Mouse (Mus musculus) heart, adult 18-20 months (tissue): Measurements from ENCODE around the gene Abcc5. TPM values are rescaled to one million over a fixed set of nuclear protein-coding genes. Genes with fewer than 3 reads are reported as not detected.

ENCODE experiments used
- DNase-seq, 2 experiments: peaks; one replicate each; pipeline ENCODE4 v3.0.0; 2021 to 2022; ENCODE audit warnings: mixed read lengths in 1 of 2
- total RNA-seq, 2 experiments: library from RNA; stranded (reverse); gene quantifications; 2 replicates each; pipeline ENCODE4 v1.2.3; 2021

Gene Abcc5
- total RNA-seq, 2 experiments from 2014 or later, result 20.7 to 24.0 TPM

GRCm38 (mm10) chr16:20359643-20360295 is 66.4 kb downstream of the Abcc5 start:
- DNase-seq, result no peak

- DNase-seq, result peak in 1 of 2 experiments; percentile 30
Observed at GRCm38 (mm10) chr16:20357837-20358236, 68.4 kb downstream of the Abcc5 start.

- DNase-seq, result no peak
Observed at GRCm38 (mm10) chr16:20354762-20355161, 71.4 kb downstream of the Abcc5 start.

DNA sequence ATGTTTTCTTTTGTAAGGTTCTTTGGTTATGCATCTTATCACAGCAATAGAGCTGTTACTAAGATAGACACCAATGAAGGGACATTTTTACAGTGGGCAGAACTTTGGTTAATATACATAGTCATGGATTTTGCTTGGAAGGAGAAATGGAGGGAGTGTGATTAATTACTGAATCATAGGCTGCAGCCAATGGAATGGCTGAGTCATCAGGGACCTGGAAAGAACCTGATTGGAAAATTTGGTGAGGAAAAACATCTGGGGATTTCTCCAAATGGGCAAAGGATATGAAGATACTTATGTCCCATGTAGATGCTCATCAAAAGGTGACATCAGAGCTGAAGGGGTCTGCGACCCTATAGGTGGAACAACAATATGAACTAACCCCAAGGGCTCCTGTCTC is 72.2 kb downstream of the Abcc5 start:
- no peak for DNase-seq

GRCm38 (mm10) chr16:20345464-20345863 is 80.7 kb downstream of the Abcc5 start:
- no peak for DNase-seq

DNA sequence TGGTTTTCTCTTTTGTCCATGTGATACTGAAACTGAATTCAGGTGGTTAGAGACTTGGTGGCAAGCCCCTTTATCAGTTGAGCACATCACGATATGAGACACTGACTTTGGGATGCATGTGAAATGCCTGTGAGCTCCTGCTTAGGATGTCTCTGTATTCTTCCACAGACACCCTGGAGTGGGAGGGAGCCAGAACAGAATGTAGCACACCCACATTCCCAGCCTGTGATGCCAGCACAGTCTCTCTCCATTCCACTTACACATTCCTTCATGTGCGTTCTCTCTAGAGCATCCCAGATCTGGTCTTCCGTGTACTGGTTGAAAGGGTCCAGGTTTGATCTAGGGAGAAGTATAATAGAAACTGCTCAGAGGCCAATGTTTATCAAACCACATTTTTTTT is 87.6 kb downstream of the Abcc5 start:
- DNase-seq, result no peak

DNA sequence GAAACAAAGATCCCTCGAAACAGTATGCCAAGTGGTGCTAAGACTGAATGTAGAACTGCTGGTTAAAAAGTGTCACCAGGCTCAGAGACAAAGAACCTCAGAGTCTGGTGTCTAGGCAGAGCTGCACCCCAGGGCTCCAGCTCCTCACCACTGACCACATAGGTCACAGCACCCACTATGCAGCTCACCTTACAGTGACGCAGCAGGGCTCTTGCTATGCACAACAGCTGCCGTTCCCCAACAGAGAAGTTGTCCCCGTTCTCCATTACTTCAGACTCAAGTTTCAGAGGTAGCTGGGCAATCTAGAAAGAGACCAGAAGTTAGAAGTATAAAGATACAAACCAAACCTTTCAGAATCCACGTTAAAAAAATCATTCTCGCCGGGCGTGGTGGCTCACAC is 91.3 kb downstream of the Abcc5 start:
- no peak for DNase-seq

DNA sequence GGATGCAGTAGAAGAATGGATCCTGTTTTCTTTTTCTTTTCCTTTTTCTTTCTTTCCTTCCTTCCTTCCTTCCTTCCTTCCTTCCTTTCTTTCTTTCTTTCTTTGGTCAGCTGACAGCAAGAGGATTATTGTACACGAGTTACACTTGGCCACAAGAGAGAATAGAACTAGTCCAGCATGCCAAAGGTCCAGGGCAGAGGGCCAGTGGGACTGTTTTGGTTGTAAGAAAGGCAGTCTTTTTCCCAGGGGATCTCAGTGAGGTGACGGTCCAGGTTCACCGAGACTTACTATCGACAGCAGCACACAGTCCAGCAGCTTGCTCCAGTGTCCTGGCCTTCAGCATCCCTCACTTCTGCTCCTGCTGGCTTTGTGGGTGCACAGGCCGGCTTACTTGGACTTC is 97.9 kb downstream of the Abcc5 start:
- no peak for DNase-seq

DNA sequence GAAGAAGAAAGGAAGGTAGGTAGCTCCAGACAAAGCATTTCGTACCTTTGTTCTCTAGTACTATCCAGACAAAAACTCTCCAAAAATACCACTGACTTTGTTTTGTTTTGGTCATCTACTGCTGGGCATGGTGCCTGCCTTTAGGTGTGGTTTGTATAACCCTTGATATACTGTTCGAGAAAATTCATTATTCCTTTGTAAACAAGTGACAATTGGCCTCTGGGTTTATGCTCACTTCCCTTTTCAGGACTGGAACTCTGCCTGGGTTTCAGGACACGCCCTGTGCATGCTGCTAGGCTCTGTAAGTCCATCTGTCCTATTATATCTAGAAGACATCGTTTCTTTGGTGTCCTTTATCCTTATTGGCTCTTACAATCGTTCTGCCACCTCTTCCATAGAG is 100.9 kb downstream of the Abcc5 start, which contains the start of gene Cyp2ab1:
Cyp2ab1 (minus strand) TSS at position 119 of the 400 bp plus-strand sequence.
- peak; percentile 35 to 53 for DNase-seq

GRCm38 (mm10) chr16:20323907-20324306 is 102.3 kb downstream of the Abcc5 start:
- peak; percentile 35 to 48 for DNase-seq

GRCm38 (mm10) chr16:20322274-20322673 is 103.9 kb downstream of the Abcc5 start:
- no peak for DNase-seq

GRCm38 (mm10) chr16:20316770-20317169 is 109.4 kb downstream of the Abcc5 start:
- peak in 1 of 2 experiments; percentile 30 for DNase-seq

- no peak for DNase-seq
Observed at GRCm38 (mm10) chr16:20315266-20315665, 110.9 kb downstream of the Abcc5 start.

DNA sequence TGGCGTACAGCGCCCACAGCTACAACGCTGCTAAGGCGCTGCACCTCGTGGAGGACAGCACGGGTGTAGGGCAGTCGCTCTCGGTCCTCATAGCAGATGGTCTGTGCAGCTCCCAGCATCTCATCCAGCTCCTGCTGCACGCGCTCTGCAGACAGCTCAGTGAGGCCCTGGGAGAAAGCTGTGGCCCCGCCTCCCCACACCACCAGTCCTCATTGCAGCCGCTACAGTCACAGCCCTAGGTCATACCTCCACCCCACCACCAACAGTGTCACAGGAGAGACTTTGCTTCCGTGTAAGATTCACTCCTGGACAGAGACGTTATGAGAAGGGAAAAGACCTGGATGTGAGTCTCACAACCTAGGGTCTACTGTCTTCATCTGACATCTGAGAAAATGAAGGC is 113.9 kb downstream of the Abcc5 start:
- DNase-seq, result no peak

GRCm38 (mm10) chr16:20301770-20302649 is 124.2 kb downstream of the Abcc5 start, which contains the start of gene Parl:
Gene Parl (minus strand): TSS chr16:20302387.
- peak; percentile 81 to 90 for DNase-seq

GRCm38 (mm10) chr16:20300076-20300475 is 126.1 kb downstream of the Abcc5 start:
- no peak for DNase-seq

Other genes starting within 250 kb of the Abcc5 start
- gene Map6d1, start 185.0 kb downstream of the Abcc5 start, total RNA-seq, result 1 to 10 TPM; 1.3 to 1.6 TPM
- 10 to 100 TPM; 84.3 to 91.6 TPM for gene Parl, start 124.0 kb downstream of the Abcc5 start, total RNA-seq
- under 1 TPM; 0.32 to 0.85 TPM for gene Cyp2ab1, start 101.0 kb downstream of the Abcc5 start, total RNA-seq
- 10 to 100 TPM; 55.1 to 60.2 TPM for gene Eif2b5, start 72.4 kb upstream of the Abcc5 start, total RNA-seq
- gene Dvl3, start 90.6 kb upstream of the Abcc5 start, total RNA-seq, result 10 to 100 TPM; 47.2 to 48.0 TPM
- 100 to 1,000 TPM; 184 to 195 TPM for gene Ap2m1, start 109.1 kb upstream of the Abcc5 start, total RNA-seq
- gene Abcf3, start 122.2 kb upstream of the Abcc5 start, total RNA-seq, result 10 to 100 TPM; 61.7 to 70.2 TPM
- gene Vwa5b2, start 163.1 kb upstream of the Abcc5 start, total RNA-seq, result under 1 TPM in 1 of 2 experiments, not detected in 1; 0.18 TPM
- 1 to 10 TPM; 6.6 to 9.1 TPM for gene Eef1akmt4, start 185.2 kb upstream of the Abcc5 start, total RNA-seq
- not detected for gene Gm49333, start 185.2 kb upstream of the Abcc5 start, total RNA-seq
- gene Alg3, start 185.3 kb upstream of the Abcc5 start, total RNA-seq, result 10 to 100 TPM in 1 of 2 experiments, 1 to 10 TPM in 1; 8.8 to 11.4 TPM
- 1 to 10 TPM; 1.3 to 1.6 TPM for gene Camk2n2, start 194.9 kb upstream of the Abcc5 start, total RNA-seq
- under 1 TPM; 0.49 to 0.72 TPM for gene Ece2, start 203.4 kb upstream of the Abcc5 start, total RNA-seq
- gene Psmd2, start 225.3 kb upstream of the Abcc5 start, total RNA-seq, result 100 to 1,000 TPM; 208 to 217 TPM
- 100 to 1,000 TPM; 403 to 412 TPM for gene Eif4g1, start 241.9 kb upstream of the Abcc5 start, total RNA-seq